Mouse (Mus musculus): ENCODE measurements around the gene Grik4. TPM values are rescaled to one million over a fixed set of nuclear protein-coding genes. Genes with fewer than 3 reads are reported as not detected.

Gene Grik4
- polyA plus RNA-seq, 1 experiment from 2014 or later: 1.2 TPM

- Histone ChIP-seq H3K27me3 (ENCODE audit: control insufficient read depth, insufficient read depth, low read length) (no peaks in the 10 kb centered on the region), H3K4me2 (no peak overlapping the region), H3K4me1 (ENCODE audit: control insufficient read depth, insufficient read depth, low read length) (no peaks in the 10 kb centered on the region), H3K4me3 (ENCODE audit: low read depth, low read length) (no peak overlapping the region), H3K27ac (ENCODE audit: low read depth, low read length) (no peak overlapping the region), H3K36me3 (ENCODE audit: control insufficient read depth, insufficient read depth, low read length) (no peaks in the 10 kb centered on the region), H3K9ac (ENCODE audit: low read length) (no peak overlapping the region), H3K9me3 (ENCODE audit: control insufficient read depth, low read length) (no peaks in the 10 kb centered on the region)
- ATAC-seq (ENCODE audit: low FRiP score) (no peak), DNase-seq (ENCODE audit: low spot score, missing footprints) (no peak)
- 88% methylated on average over 4 of the region's 4 CpGs for WGBS
Measured at GRCm38 (mm10) chr9:42565921-42566320, 378.4 kb downstream of the Grik4 start.

- ATAC-seq (ENCODE audit: low FRiP score): no peak
- WGBS: 89% methylated on average over 1 of the region's 1 CpGs
Measured at GRCm38 (mm10) chr9:42555186-42555585, 389.1 kb downstream of the Grik4 start.

GRCm38 (mm10) chr9:42550116-42550515 lies 394.2 kb downstream of the Grik4 start:
- DNase-seq (ENCODE audit: low spot score, missing footprints) (peak; percentile 100), ATAC-seq (ENCODE audit: low FRiP score) (no peak)
- Histone ChIP-seq H3K4me1 (ENCODE audit: control insufficient read depth, insufficient read depth, low read length) (peaks cover 2% of the 10 kb centered on the region; the same call in 1 of the 2 replicates), H3K4me2 (no peak overlapping the region), H3K9me3 (ENCODE audit: control insufficient read depth, low read length) (no peaks in the 10 kb centered on the region), H3K27ac (ENCODE audit: low read depth, low read length) (no peak overlapping the region), H3K27me3 (ENCODE audit: control insufficient read depth, insufficient read depth, low read length) (no peaks in the 10 kb centered on the region), H3K4me3 (ENCODE audit: low read depth, low read length) (no peak overlapping the region), H3K36me3 (ENCODE audit: control insufficient read depth, insufficient read depth, low read length) (no peaks in the 10 kb centered on the region), H3K9ac (ENCODE audit: low read length) (no peak overlapping the region)
- WGBS: 15% methylated on average over 13 of the region's 13 CpGs

More at GRCm38 (mm10) chr9:42555186-42555585, 389.1 kb downstream of the Grik4 start:
- Histone ChIP-seq H3K9me3 (ENCODE audit: control insufficient read depth, low read length) (no peaks in the 10 kb centered on the region), H3K4me3 (ENCODE audit: low read depth, low read length) (no peak overlapping the region), H3K36me3 (ENCODE audit: control insufficient read depth, insufficient read depth, low read length) (no peaks in the 10 kb centered on the region), H3K27ac (ENCODE audit: low read depth, low read length) (no peak overlapping the region), H3K9ac (ENCODE audit: low read length) (no peak overlapping the region), H3K27me3 (ENCODE audit: control insufficient read depth, insufficient read depth, low read length) (no peaks in the 10 kb centered on the region), H3K4me2 (no peak overlapping the region), H3K4me1 (ENCODE audit: control insufficient read depth, insufficient read depth, low read length) (peaks cover 2% of the 10 kb centered on the region; the same call in 1 of the 2 replicates)
- no peak for DNase-seq (ENCODE audit: low spot score, missing footprints)

- H3K27me3 ChIP-seq (ENCODE audit: control insufficient read depth, insufficient read depth, low read length): no peaks in the 10 kb centered on the region
- no peaks in the 10 kb centered on the region for H3K36me3 ChIP-seq (ENCODE audit: control insufficient read depth, insufficient read depth, low read length)
- ATAC-seq (ENCODE audit: low FRiP score): no peak
- 65% methylated on average over 7 of the region's 7 CpGs for WGBS
- no peak for DNase-seq (ENCODE audit: low spot score, missing footprints)
- no peak overlapping the region for H3K4me2 ChIP-seq
- H3K9me3 ChIP-seq (ENCODE audit: control insufficient read depth, low read length): no peaks in the 10 kb centered on the region
- no peak overlapping the region for H3K4me3 ChIP-seq (ENCODE audit: low read depth, low read length)
- H3K4me1 ChIP-seq (ENCODE audit: control insufficient read depth, insufficient read depth, low read length): peaks cover 2% of the 10 kb centered on the region
- no peak overlapping the region for H3K27ac ChIP-seq (ENCODE audit: low read depth, low read length)
- H3K9ac ChIP-seq (ENCODE audit: low read length): no peak overlapping the region
Measured at GRCm38 (mm10) chr9:42548981-42549380, 395.3 kb downstream of the Grik4 start.

GRCm38 (mm10) chr9:42544521-42544920 lies 399.8 kb downstream of the Grik4 start:
- no peaks in the 10 kb centered on the region for H3K36me3 ChIP-seq (ENCODE audit: control insufficient read depth, insufficient read depth, low read length)
- H3K4me1 ChIP-seq (ENCODE audit: control insufficient read depth, insufficient read depth, low read length): no peaks in the 10 kb centered on the region; the same call in 1 of the 2 replicates
- 61% methylated on average over 10 of the region's 10 CpGs for WGBS
- DNase-seq (ENCODE audit: low spot score, missing footprints) (no peak), ATAC-seq (ENCODE audit: low FRiP score) (no peak)
- no peak overlapping the region for H3K27ac ChIP-seq (ENCODE audit: low read depth, low read length)
- H3K9ac ChIP-seq (ENCODE audit: low read length): no peak overlapping the region
- H3K4me3 ChIP-seq (ENCODE audit: low read depth, low read length): no peak overlapping the region
- no peak overlapping the region for H3K4me2 ChIP-seq
- H3K9me3 ChIP-seq (ENCODE audit: control insufficient read depth, low read length): no peaks in the 10 kb centered on the region
- H3K27me3 ChIP-seq (ENCODE audit: control insufficient read depth, insufficient read depth, low read length): no peaks in the 10 kb centered on the region

GRCm38 (mm10) chr9:42533491-42533890 lies 410.8 kb downstream of the Grik4 start:
- H3K36me3 ChIP-seq (ENCODE audit: control insufficient read depth, insufficient read depth, low read length): no peaks in the 10 kb centered on the region
- 81% methylated on average over 8 of the region's 8 CpGs for WGBS
- H3K9me3 ChIP-seq (ENCODE audit: control insufficient read depth, low read length): no peaks in the 10 kb centered on the region
- H3K27ac ChIP-seq (ENCODE audit: low read depth, low read length): no peak overlapping the region
- H3K4me2 ChIP-seq: no peak overlapping the region
- ATAC-seq (ENCODE audit: low FRiP score): no peak
- no peak overlapping the region for H3K9ac ChIP-seq (ENCODE audit: low read length)
- no peak overlapping the region for H3K4me3 ChIP-seq (ENCODE audit: low read depth, low read length)
- peaks cover 9% of the 10 kb centered on the region for H3K4me1 ChIP-seq (ENCODE audit: control insufficient read depth, insufficient read depth, low read length)
- no peaks in the 10 kb centered on the region for H3K27me3 ChIP-seq (ENCODE audit: control insufficient read depth, insufficient read depth, low read length)
- DNase-seq (ENCODE audit: low spot score, missing footprints): no peak

GRCm38 (mm10) chr9:42533041-42533440 lies 411.3 kb downstream of the Grik4 start:
- ATAC-seq (ENCODE audit: low FRiP score): no peak
- no peak overlapping the region for H3K9ac ChIP-seq (ENCODE audit: low read length)
- no peak for DNase-seq (ENCODE audit: low spot score, missing footprints)

GRCm38 (mm10) chr9:42531951-42532350 lies 412.3 kb downstream of the Grik4 start:
- Histone ChIP-seq H3K36me3 (ENCODE audit: control insufficient read depth, insufficient read depth, low read length) (no peaks in the 10 kb centered on the region), H3K9ac (ENCODE audit: low read length) (no peak overlapping the region), H3K4me1 (ENCODE audit: control insufficient read depth, insufficient read depth, low read length) (peaks cover 9% of the 10 kb centered on the region), H3K4me2 (no peak overlapping the region), H3K27me3 (ENCODE audit: control insufficient read depth, insufficient read depth, low read length) (no peaks in the 10 kb centered on the region), H3K9me3 (ENCODE audit: control insufficient read depth, low read length) (no peaks in the 10 kb centered on the region), H3K27ac (ENCODE audit: low read depth, low read length) (no peak overlapping the region), H3K4me3 (ENCODE audit: low read depth, low read length) (no peak overlapping the region)
- peak; percentile 19 for DNase-seq (ENCODE audit: low spot score, missing footprints)
- ATAC-seq (ENCODE audit: low FRiP score): no peak
- 46% methylated on average over 3 of the region's 3 CpGs for WGBS

More at GRCm38 (mm10) chr9:42533041-42533440, 411.3 kb downstream of the Grik4 start:
- H3K27ac ChIP-seq (ENCODE audit: low read depth, low read length): no peak overlapping the region
- no peaks in the 10 kb centered on the region for H3K36me3 ChIP-seq (ENCODE audit: control insufficient read depth, insufficient read depth, low read length)
- H3K9me3 ChIP-seq (ENCODE audit: control insufficient read depth, low read length): no peaks in the 10 kb centered on the region
- peaks cover 9% of the 10 kb centered on the region for H3K4me1 ChIP-seq (ENCODE audit: control insufficient read depth, insufficient read depth, low read length)
- no peaks in the 10 kb centered on the region for H3K27me3 ChIP-seq (ENCODE audit: control insufficient read depth, insufficient read depth, low read length)
- 13% methylated on average over 6 of the region's 6 CpGs for WGBS
- no peak overlapping the region for H3K4me2 ChIP-seq
- no peak overlapping the region for H3K4me3 ChIP-seq (ENCODE audit: low read depth, low read length)

- peaks cover 9% of the 10 kb centered on the region for H3K4me1 ChIP-seq (ENCODE audit: control insufficient read depth, insufficient read depth, low read length)
- H3K27ac ChIP-seq (ENCODE audit: low read depth, low read length): no peak overlapping the region
- H3K9ac ChIP-seq (ENCODE audit: low read length): no peak overlapping the region
- no peaks in the 10 kb centered on the region for H3K27me3 ChIP-seq (ENCODE audit: control insufficient read depth, insufficient read depth, low read length)
- ATAC-seq (ENCODE audit: low FRiP score): no peak
- no peaks in the 10 kb centered on the region for H3K36me3 ChIP-seq (ENCODE audit: control insufficient read depth, insufficient read depth, low read length)
- DNase-seq (ENCODE audit: low spot score, missing footprints): peak; percentile 84
- H3K4me3 ChIP-seq (ENCODE audit: low read depth, low read length): no peak overlapping the region
- 79% methylated on average over 7 of the region's 7 CpGs for WGBS
- H3K4me2 ChIP-seq: no peak overlapping the region
- no peaks in the 10 kb centered on the region for H3K9me3 ChIP-seq (ENCODE audit: control insufficient read depth, low read length)
Measured at GRCm38 (mm10) chr9:42530221-42531152, 413.8 kb downstream of the Grik4 start.
